Mouse (Mus musculus): ENCODE data around the gene Cyfip2. TPM values are rescaled to one million over a fixed set of nuclear protein-coding genes. Genes with fewer than 3 reads are reported as not detected.

Cyfip2 gene
- total RNA-seq (2023; ENCODE audit: inconsistent age): 169 to 178 TPM (median 174 TPM) in 4 replicates

GRCm38 (mm10) chr11:46312523-46313035 lies at the start of gene Cyfip2:
Cyfip2 (minus strand) TSS chr11:46312859.

GRCm38 (mm10) chr11:46235334-46235733 lies 77.3 kb downstream of the Cyfip2 start, which contains the start of gene Fndc9:
Fndc9 (plus strand) TSS chr11:46235531.

GRCm38 (mm10) chr11:46165866-46166585 lies 146.6 kb downstream of the Cyfip2 start, which contains the start of gene Nipal4:
Nipal4 (minus strand) TSS chr11:46166508.

Other genes with a start within 250 kb of the Cyfip2 start
- gene Nipal4, start 146.4 kb downstream of the Cyfip2 start, total RNA-seq (2023; ENCODE audit: inconsistent age): 0.66 to 1.4 TPM (median 0.99 TPM) in 4 replicates
- gene Fndc9, start 77.3 kb downstream of the Cyfip2 start, total RNA-seq (2023; ENCODE audit: inconsistent age): not detected in 4 replicates
- gene Itk, start 76.7 kb upstream of the Cyfip2 start, total RNA-seq (2023; ENCODE audit: inconsistent age): 1.2 to 2.1 TPM (median 1.7 TPM) in 4 replicates
- not detected in 4 replicates for gene Fam71b, start 83.7 kb upstream of the Cyfip2 start, total RNA-seq (2023; ENCODE audit: inconsistent age)
- 112 to 122 TPM (median 116 TPM) in 4 replicates for gene Med7, start 124.1 kb upstream of the Cyfip2 start, total RNA-seq (2023; ENCODE audit: inconsistent age)
- gene Havcr2, start 142.1 kb upstream of the Cyfip2 start, total RNA-seq (2023; ENCODE audit: inconsistent age): 0.21 to 0.51 TPM (median 0.25 TPM) in 4 replicates
- not detected in 4 replicates for gene Gm12169, start 211.4 kb upstream of the Cyfip2 start, total RNA-seq (2023; ENCODE audit: inconsistent age)